Mouse (Mus musculus) left cerebral cortex, postnatal 36 days (tissue): Measurements from ENCODE around the gene Mb21d2. TPM values are rescaled to one million over a fixed set of nuclear protein-coding genes. Genes with fewer than 3 reads are reported as not detected.

Experiments
- DNase-seq, 2 experiments: peaks; one replicate each; pipeline ENCODE4 v3.0.0; 2021 to 2022; ENCODE audit warnings: low spot score in 2 of 2, mixed read lengths in 1 of 2
- intact Hi-C: fragments of 180-260 bp; cut with DNase I; formaldehyde crosslinking; loops from one replicate; pipeline ENCODE4 v1.15.1; 2025
- total RNA-seq, 2 experiments: library from RNA; stranded (reverse); gene quantifications; 2 replicates each; pipeline ENCODE4 v1.2.3; 2021

The Mb21d2 gene
- total RNA-seq, result 10 to 100 TPM; 35.8 to 44.1 TPM

- peak; percentile 70 to 71 for DNase-seq
- intact Hi-C loops, result loop anchor here (2.0 kb wide), 3 partner anchors 78 to 282 kb away; no protein-coding TSS in a partner anchor
These were observed at the start of gene Mb21d2 for GRCm38 (mm10) chr16:28928815-28929685. Mb21d2 (minus strand) TSS chr16:28929673.

GRCm38 (mm10) chr16:28966236-28966635, 36.8 kb upstream of the Mb21d2 start:
- intact Hi-C loops, result no loop called here
- DNase-seq, result no peak

- peak in 1 of 2 experiments; percentile 3 for DNase-seq
- intact Hi-C loops, result no loop called here
These were observed 34.6 kb upstream of the Mb21d2 start for GRCm38 (mm10) chr16:28964048-28964447.

- no peak for DNase-seq
- intact Hi-C loops, result no loop called here
These were observed 33.5 kb upstream of the Mb21d2 start for GRCm38 (mm10) chr16:28962987-28963386.

- intact Hi-C loops, result no loop called here
- DNase-seq, result no peak
These were observed 20.3 kb upstream of the Mb21d2 start for GRCm38 (mm10) chr16:28949810-28950209.

GRCm38 (mm10) chr16:28943254-28943653, 13.8 kb upstream of the Mb21d2 start:
- intact Hi-C loops, result no loop called here
- DNase-seq, result no peak

- no peak for DNase-seq
- intact Hi-C loops, result no loop called here
These were observed 6.8 kb upstream of the Mb21d2 start for GRCm38 (mm10) chr16:28936181-28936792.

GRCm38 (mm10) chr16:28935701-28936100, 6.2 kb upstream of the Mb21d2 start:
- DNase-seq, result no peak
- intact Hi-C loops, result no loop called here

- intact Hi-C loops, result no loop called here
- DNase-seq, result no peak
These were observed 1.7 kb upstream of the Mb21d2 start for GRCm38 (mm10) chr16:28931213-28931612.

GRCm38 (mm10) chr16:28930426-28930825, 953 bp upstream of the Mb21d2 start:
- DNase-seq, result no peak
- intact Hi-C loops, result no loop called here

GRCm38 (mm10) chr16:28929686-28930291, 316 bp upstream of the Mb21d2 start:
- peak; percentile 56 to 68 for DNase-seq
- intact Hi-C loops, result loop anchor here (2.0 kb wide), 3 partner anchors 79 to 281 kb away; no protein-coding TSS in a partner anchor

- no peak for DNase-seq
- intact Hi-C loops, result loop anchor here (2.0 kb wide), 3 partner anchors 78 to 282 kb away; no protein-coding TSS in a partner anchor
These were observed 1.0 kb downstream of the Mb21d2 start for GRCm38 (mm10) chr16:28928466-28928814.

- intact Hi-C loops, result no loop called here
- DNase-seq, result no peak
These were observed 2.1 kb downstream of the Mb21d2 start for GRCm38 (mm10) chr16:28927381-28927780.

GRCm38 (mm10) chr16:28919320-28919885, 10.1 kb downstream of the Mb21d2 start:
- intact Hi-C loops, result no loop called here

GRCm38 (mm10) chr16:28915362-28915761, 14.1 kb downstream of the Mb21d2 start:
- intact Hi-C loops, result no loop called here
- no peak for DNase-seq

More at GRCm38 (mm10) chr16:28919320-28919885, 10.1 kb downstream of the Mb21d2 start:
- DNase-seq, result no peak

GRCm38 (mm10) chr16:28914709-28915108, 14.8 kb downstream of the Mb21d2 start:
- DNase-seq, result no peak
- intact Hi-C loops, result no loop called here

GRCm38 (mm10) chr16:28911414-28912050, 17.9 kb downstream of the Mb21d2 start:
- intact Hi-C loops, result no loop called here
- DNase-seq, result no peak

- DNase-seq, result no peak
- intact Hi-C loops, result no loop called here
These were observed 22.9 kb downstream of the Mb21d2 start for GRCm38 (mm10) chr16:28906370-28907275.
